Mouse (Mus musculus): Measurements from ENCODE around the gene Ccnd3.

- TF ChIP-seq CTCF (IDR thresholded peaks at IDR 0.05) (no peak), EP300 (IDR thresholded peaks at IDR 0.05) (no peak)
These were observed 90.1 kb downstream of the Ccnd3 start for GRCm38 (mm10) chr17:47594969-47595247.
